Mouse (Mus musculus): ENCODE data around the gene Fbxo7.

The Fbxo7 gene

DNA sequence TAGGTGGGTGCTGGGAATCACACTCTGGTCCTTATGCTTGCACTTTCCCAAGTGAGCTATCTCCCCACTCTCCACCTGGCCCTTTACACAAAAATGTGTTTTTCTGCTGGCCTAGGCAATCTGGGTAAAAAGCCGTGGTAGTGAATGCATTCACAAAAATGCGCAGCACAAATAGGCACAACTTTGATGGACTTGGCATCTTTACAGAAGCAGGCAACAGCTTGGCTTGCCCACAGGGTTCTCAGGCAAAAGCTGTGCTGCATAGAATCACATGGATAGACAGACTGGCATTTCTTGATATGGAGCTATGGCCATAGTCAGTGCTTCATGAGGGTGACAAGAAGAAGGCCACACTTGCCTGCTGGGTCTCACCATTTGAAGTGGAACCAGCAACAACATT is 57.0 kb downstream of the Fbxo7 start:
- no peak for DNase-seq (ENCODE audit: low spot score in 2 of 2)

DNA sequence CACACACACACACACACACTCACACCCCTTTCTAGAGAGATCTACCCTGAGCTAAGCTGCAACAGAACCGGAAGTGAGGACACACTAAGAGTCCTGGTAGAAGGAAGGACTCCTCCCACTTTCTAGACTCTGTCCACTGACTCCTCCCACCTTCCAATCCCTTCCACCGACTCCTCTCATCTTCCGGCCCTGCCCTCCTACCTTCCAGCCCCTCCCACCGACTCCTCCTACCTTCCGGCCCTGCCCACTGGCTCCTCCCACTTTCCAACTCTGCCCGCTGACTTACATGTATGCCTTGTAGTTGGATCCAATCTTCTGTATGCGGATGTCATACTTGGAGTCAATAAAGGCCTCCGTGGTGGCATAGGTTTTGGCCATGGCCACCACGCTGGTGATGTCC is 58.1 kb downstream of the Fbxo7 start:
- DNase-seq (ENCODE audit: low spot score in 2 of 2), result no peak

GRCm38 (mm10) chr10:86091919-86092318 is 70.1 kb downstream of the Fbxo7 start:
- no peak for DNase-seq (ENCODE audit: low spot score in 2 of 2)

DNA sequence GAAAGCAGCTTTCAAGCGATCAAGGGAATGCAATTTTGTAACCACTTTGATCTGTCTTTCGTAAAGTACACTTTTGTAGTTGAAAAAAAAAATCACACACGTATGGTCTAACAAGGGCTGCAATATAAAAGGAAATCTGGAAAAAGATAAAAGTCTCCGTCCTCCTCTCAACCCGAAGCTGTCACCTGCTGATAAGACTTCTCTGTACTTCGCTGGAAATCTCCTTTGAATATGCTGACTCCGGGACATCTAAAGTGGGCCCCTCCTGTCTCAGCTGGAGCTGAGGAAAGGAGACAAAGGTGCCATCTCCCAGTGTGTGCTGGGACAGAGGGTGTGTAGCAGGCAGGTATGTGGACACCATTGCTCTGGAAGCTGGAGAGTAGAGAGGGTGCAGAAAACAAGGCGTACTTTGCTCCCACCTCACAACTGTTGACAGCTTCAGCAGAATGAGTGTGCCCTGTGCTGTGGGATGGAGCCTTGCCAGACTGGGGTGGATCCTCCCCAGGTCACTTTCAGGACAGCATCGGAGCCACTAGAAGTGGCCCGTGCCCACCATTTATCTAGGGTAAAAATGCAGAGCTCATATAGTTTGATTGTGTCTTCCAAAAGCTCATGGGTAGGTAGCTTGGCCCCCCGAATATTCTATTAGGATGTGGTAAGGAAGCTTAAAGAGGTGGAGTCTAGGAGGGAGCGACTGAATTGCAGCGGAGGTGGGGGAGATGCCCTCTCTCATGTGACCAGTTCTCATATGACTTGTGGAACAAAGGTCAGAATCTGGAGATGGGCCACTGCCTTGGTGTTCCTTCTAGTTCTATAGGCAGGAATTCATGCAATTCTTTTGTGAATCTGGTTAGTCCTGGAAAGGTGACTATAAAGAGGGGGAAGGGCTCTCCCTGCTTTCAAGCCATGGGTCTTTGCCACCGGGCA is 71.6 kb downstream of the Fbxo7 start:
- no peak for DNase-seq (ENCODE audit: low spot score in 2 of 2)

- DNase-seq (ENCODE audit: low spot score in 2 of 2), result no peak
Measured at GRCm38 (mm10) chr10:86098363-86098762, 76.6 kb downstream of the Fbxo7 start.

DNA sequence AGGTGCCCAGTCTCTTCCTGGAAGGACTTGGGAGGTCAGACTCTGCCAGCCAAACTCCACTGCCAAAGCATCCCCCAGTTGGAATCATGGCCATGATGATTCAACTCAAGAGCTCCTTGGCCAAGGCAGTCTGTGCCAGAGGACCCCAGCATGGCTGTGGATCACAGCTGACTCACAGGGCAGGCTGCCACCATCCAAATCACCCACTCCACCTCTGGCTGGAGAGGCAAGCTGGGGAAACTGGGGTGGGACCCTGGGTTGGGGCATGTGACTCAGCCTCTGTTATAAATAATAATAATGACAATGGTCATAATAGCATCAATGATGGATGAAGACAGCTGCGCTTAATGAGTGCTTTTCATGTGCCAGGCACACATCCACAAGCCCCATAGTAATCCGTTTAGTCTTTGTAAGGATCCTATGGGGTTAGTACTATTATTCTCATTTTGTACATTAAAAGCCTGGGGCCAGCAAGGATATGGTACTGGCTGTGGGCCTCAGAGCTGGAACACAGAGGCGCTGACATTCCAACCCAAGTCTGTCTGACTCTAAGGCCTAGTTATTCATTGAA is 78.6 kb downstream of the Fbxo7 start:
- DNase-seq (ENCODE audit: low spot score in 2 of 2), result peak; percentile 60 to 67
